Mouse (Mus musculus): ENCODE data around the gene Lcn2. TPM values are rescaled to one million over a fixed set of nuclear protein-coding genes. Genes with fewer than 3 reads are reported as not detected.

Gene Lcn2
- total and polyA plus RNA-seq, 3 experiments = not detected

DNA sequence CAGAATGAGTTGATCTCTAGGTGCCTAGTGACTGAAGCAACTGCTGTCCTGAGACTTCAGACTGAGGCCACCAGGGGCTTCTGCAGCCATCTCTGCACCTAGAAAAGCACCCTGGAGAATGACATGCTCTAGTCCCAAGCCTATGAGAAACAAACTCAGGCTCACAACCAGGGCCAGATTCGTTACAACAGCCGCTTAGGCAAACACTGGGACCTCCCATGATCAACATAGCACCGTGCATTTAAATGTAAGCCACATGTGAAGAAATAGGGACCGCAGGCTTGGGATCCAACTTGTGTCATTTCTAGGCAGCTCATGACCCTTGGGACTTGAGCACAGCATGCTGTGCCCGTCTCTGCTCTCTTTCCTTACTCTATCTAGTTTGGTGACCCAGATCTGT lies 39.7 kb upstream of the Lcn2 start:
- H3K9me3 ChIP-seq (replicated peaks; ENCODE audit: low read length) = no peaks in the 10 kb centered on the region
- no peak overlapping the region for H3K9ac ChIP-seq (ENCODE audit: insufficient read depth, low read depth)
- TF ChIP-seq BHLHE40 (IDR thresholded peaks at IDR 0.05; ENCODE audit: low read depth, low read length) = no peak
- TF ChIP-seq PAX5 (IDR thresholded peaks at IDR 0.05; ENCODE audit: low read length) = no peak
- TF ChIP-seq ELF1 (IDR thresholded peaks at IDR 0.05; ENCODE audit: low read depth, low read length) = no peak
- TF ChIP-seq MYC (IDR thresholded peaks at IDR 0.05; ENCODE audit: low read depth, low read length) = no peak
- no peak for TF ChIP-seq HCFC1 (IDR thresholded peaks at IDR 0.05; ENCODE audit: low read depth, low read length)
- TF ChIP-seq MAX (IDR thresholded peaks at IDR 0.05; ENCODE audit: low read length) = no peak
- no peak for TF ChIP-seq SIN3A (IDR thresholded peaks at IDR 0.05; ENCODE audit: low read length)
- H3K4me1 ChIP-seq (ENCODE audit: control insufficient read depth in 1 of 2, insufficient read depth in 2 of 2) = peaks cover 4 to 27% of the 10 kb centered on the region in 2 experiments; a peak in 3 of 4 replicates
- H3K4me3 ChIP-seq (replicated peaks in 1 of 3; ENCODE audit: low read depth in 2 of 3, low read length in 2 of 3, poor library complexity in 1 of 3) = no peak overlapping the region
- no peak overlapping the region for H3K27ac ChIP-seq (ENCODE audit: insufficient read depth, low read depth)
- no peak for DNase-seq (ENCODE audit: extremely low read depth)
- H3K79me2 ChIP-seq (replicated peaks; ENCODE audit: control insufficient read depth, extremely low read depth, insufficient read depth, poor library complexity, severe bottlenecking) = no peaks in the 10 kb centered on the region
- no peaks in the 10 kb centered on the region for H3K27me3 ChIP-seq (replicated peaks)
- peaks cover 0 to 20% of the 10 kb centered on the region in 2 experiments for H3K36me3 ChIP-seq (replicated peaks in 1 of 2; ENCODE audit: control insufficient read depth in 1 of 2, insufficient read depth in 1 of 2, low read length in 1 of 2)
- H3K4me2 ChIP-seq (ENCODE audit: insufficient read depth, low read depth, poor library complexity, severe bottlenecking) = no peak overlapping the region
- in situ Hi-C loops (cut with MboI; ENCODE audit: low pct_ligation_motif_present, low pct_unique_long_range_greater_than_20kb, low sequenced_read_pairs) = no loop called here
- dilution Hi-C loops (cut with MboI; ENCODE audit: extremely low pct_ligation_motif_present, extremely low pct_unique_long_range_greater_than_20kb, low sequenced_read_pairs) = no loop called here

DNA sequence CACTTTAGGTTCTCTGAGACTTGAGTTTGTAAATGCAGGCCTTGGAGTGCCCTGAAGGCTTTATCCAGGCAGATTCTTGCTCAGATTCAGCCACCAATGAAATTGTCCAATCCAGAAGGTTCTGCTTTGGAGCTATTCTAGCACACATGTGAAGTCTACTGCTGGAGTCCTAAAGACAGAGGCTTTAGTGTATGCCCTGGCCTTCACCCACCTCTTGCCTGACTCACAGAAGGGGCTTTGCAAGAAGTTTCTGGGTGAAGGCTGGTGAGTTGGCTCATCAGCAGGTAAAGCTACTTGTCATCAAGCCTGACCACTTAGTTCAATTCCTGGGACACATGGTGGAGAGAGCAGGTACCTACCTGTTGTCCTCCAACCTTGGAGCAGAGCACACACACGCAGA lies 38.1 kb upstream of the Lcn2 start:
- no peak overlapping the region for H3K4me3 ChIP-seq (replicated peaks in 1 of 3; ENCODE audit: low read depth in 2 of 3, low read length in 2 of 3, poor library complexity in 1 of 3)
- dilution Hi-C loops (cut with MboI; ENCODE audit: extremely low pct_ligation_motif_present, extremely low pct_unique_long_range_greater_than_20kb, low sequenced_read_pairs) = no loop called here
- no peak overlapping the region for H3K27ac ChIP-seq (ENCODE audit: insufficient read depth, low read depth)

DNA sequence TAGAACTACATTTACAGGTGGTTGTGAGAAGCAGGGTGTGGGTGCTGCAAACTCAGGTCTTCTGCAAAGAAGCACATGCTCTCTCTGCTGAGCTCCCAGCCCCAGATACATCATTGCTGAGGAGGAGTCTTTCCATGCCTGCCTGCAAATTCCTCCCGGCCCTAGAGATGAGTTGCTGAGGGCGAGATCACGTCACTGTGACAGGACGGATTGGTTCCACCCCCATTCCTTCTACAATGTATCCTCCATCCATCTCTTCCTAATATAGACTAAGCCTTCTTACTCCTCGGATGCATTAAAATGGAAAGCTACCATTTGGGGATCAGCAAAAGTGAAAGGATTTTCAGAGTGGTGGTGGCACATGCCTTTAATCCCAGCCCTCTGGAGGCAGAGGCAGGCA lies 37.5 kb upstream of the Lcn2 start:
- H3K27me3 ChIP-seq (replicated peaks) = no peaks in the 10 kb centered on the region
- H3K27ac ChIP-seq (ENCODE audit: insufficient read depth, low read depth) = no peak overlapping the region
- no peak overlapping the region for H3K4me2 ChIP-seq (ENCODE audit: insufficient read depth, low read depth, poor library complexity, severe bottlenecking)
- dilution Hi-C loops (cut with MboI; ENCODE audit: extremely low pct_ligation_motif_present, extremely low pct_unique_long_range_greater_than_20kb, low sequenced_read_pairs) = no loop called here
- TF ChIP-seq RAD21 (IDR thresholded peaks at IDR 0.05; ENCODE audit: low read depth, low read length) = no peak
- TF ChIP-seq GABPA (IDR thresholded peaks at IDR 0.05; ENCODE audit: insufficient replicate concordance, low read depth, low read length) = no peak
- TF ChIP-seq MAX (IDR thresholded peaks at IDR 0.05; ENCODE audit: low read length) = no peak
- TF ChIP-seq CHD1 (IDR thresholded peaks at IDR 0.05; ENCODE audit: low read depth, low read length) = no peak
- TF ChIP-seq ZNF384 (IDR thresholded peaks at IDR 0.05; ENCODE audit: low read depth, low read length) = no peak
- TF ChIP-seq POLR2AphosphoS2 (IDR thresholded peaks at IDR 0.05; ENCODE audit: low read depth, low read length) = no peak
- H3K36me3 ChIP-seq (replicated peaks in 1 of 2; ENCODE audit: control insufficient read depth in 1 of 2, insufficient read depth in 1 of 2, low read length in 1 of 2) = peaks cover 3 to 20% of the 10 kb centered on the region in 2 experiments
- in situ Hi-C loops (cut with MboI; ENCODE audit: low pct_ligation_motif_present, low pct_unique_long_range_greater_than_20kb, low sequenced_read_pairs) = no loop called here
- H3K4me1 ChIP-seq (ENCODE audit: control insufficient read depth in 1 of 2, insufficient read depth in 2 of 2) = peaks cover 8 to 42% of the 10 kb centered on the region in 2 experiments
- H3K9ac ChIP-seq (ENCODE audit: insufficient read depth, low read depth) = no peak overlapping the region
- no peaks in the 10 kb centered on the region for H3K9me3 ChIP-seq (replicated peaks; ENCODE audit: low read length)
- no peak for DNase-seq (ENCODE audit: extremely low read depth)
- H3K79me2 ChIP-seq (replicated peaks; ENCODE audit: control insufficient read depth, extremely low read depth, insufficient read depth, poor library complexity, severe bottlenecking) = no peaks in the 10 kb centered on the region
- H3K4me3 ChIP-seq (replicated peaks in 1 of 3; ENCODE audit: low read depth in 2 of 3, low read length in 2 of 3, poor library complexity in 1 of 3) = no peak overlapping the region

More for the DNA sequence above, 38.1 kb upstream of the Lcn2 start:
- Histone ChIP-seq H3K36me3 (replicated peaks in 1 of 2; ENCODE audit: control insufficient read depth in 1 of 2, insufficient read depth in 1 of 2, low read length in 1 of 2) (peaks cover 0 to 18% of the 10 kb centered on the region in 2 experiments), H3K4me2 (ENCODE audit: insufficient read depth, low read depth, poor library complexity, severe bottlenecking) (no peak overlapping the region), H3K79me2 (replicated peaks; ENCODE audit: control insufficient read depth, extremely low read depth, insufficient read depth, poor library complexity, severe bottlenecking) (no peaks in the 10 kb centered on the region), H3K4me1 (ENCODE audit: control insufficient read depth in 1 of 2, insufficient read depth in 2 of 2) (peaks cover 8 to 42% of the 10 kb centered on the region in 2 experiments), H3K9me3 (replicated peaks; ENCODE audit: low read length) (no peaks in the 10 kb centered on the region), H3K9ac (ENCODE audit: insufficient read depth, low read depth) (no peak overlapping the region), H3K27me3 (replicated peaks) (no peaks in the 10 kb centered on the region)
- in situ Hi-C loops (cut with MboI; ENCODE audit: low pct_ligation_motif_present, low pct_unique_long_range_greater_than_20kb, low sequenced_read_pairs) = no loop called here
- no peak for DNase-seq (ENCODE audit: extremely low read depth)
- TF ChIP-seq RAD21 (IDR thresholded peaks at IDR 0.05; ENCODE audit: low read depth, low read length) (no peak), SIN3A (IDR thresholded peaks at IDR 0.05; ENCODE audit: low read length) (no peak), MAX (IDR thresholded peaks at IDR 0.05; ENCODE audit: low read length) (no peak), TBP (conservative IDR thresholded peaks at IDR 0.05; ENCODE audit: low read depth, low read length) (no peak), HCFC1 (IDR thresholded peaks at IDR 0.05; ENCODE audit: low read depth, low read length) (no peak), E2F4 (IDR thresholded peaks at IDR 0.05; ENCODE audit: insufficient replicate concordance, low read depth, low read length) (no peak), UBTF (IDR thresholded peaks at IDR 0.05; ENCODE audit: low read depth, low read length) (no peak), JUN (IDR thresholded peaks at IDR 0.05; ENCODE audit: insufficient read depth, low read depth, low read length) (no peak)
